Mouse (Mus musculus): ENCODE results near the gene Pigk.

Gene Pigk

DNA sequence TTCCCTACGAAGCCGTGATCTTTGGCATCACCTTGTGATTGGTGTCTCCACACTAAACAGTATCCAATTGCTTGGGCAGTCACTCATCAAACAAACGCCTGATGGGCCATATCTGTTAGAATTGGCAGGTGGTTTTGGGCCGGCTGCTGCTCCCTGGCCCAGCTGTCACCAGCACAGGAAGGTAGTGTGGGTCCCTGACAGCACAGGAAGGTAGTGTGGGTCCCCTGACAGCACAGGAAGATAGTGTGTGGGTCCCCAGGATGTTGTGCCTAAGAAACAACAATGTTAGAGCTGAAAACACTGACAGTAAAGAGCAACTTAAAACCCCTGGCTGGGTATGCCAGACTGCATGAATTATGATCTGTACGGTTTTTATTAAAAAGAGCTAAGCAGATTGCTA is 227.8 kb downstream of the Pigk start:
- no peak for DNase-seq (ENCODE audit: low spot score)

DNA sequence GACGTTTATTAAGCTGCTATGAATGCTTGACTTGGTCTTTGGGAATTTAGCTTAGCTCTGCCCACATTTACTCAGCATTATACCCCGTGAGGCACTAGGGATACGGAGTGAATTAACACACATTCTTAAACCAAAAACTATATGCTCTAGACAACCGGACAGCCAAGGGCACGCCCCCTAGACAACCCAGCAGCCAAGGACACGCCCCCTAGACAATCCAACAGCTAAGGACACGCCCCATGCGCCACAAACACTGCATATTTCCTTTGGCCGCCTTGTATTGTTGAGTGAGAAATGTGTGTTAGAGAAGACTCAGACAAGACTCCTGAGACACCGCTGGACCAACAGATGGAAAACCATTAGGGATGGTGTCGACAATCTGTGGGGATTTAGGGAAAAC is 229.1 kb downstream of the Pigk start:
- DNase-seq (ENCODE audit: low spot score) = no peak

DNA sequence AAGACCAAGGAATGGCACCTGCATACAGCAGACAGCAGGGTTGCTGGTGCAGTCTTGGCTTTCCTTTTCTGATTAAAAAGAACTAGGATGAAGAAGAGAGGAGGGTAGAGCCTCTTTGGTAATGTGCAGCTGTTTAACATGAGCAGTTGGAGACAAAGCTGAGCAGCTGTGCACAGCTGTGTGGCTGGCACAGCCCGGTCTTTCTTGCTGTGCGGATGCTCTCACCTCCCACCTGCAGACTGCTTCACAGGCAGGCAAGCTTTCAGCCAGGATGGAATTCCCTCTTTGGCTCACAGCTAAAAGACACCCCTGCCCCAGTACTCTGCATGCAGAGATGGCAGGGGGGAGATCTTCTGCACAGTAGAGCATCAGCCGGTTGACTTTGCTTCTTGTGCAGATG is 230.9 kb downstream of the Pigk start:
- DNase-seq (ENCODE audit: low spot score) = no peak

DNA sequence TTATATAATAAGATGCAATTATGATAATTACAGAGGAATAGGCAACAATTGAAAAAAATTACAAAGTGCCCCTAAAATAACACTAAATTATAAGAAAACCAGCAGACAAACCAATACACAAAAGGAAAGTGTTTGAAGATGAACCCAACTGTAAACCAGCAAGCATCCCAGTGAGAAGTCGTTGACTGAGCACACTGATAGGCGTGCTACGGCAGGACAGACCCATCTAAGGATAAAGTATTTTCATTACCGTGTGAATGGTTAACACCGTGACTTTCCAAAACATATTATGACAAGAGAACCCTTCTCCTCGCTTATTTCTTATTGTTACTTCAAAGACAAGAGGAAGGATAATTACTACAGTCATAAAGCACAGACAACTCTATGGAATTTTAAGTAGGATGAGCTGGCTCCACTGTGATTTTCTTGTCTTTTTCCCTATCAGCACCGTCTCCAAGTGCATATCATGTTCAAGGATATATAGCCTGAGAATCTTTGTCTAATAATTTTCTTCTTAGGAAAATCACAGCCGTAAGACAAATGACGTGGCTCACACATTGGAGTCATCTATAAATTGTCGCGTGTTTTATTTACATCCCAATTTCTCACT is 233.2 kb downstream of the Pigk start:
- no peak for DNase-seq (ENCODE audit: low spot score)

DNA sequence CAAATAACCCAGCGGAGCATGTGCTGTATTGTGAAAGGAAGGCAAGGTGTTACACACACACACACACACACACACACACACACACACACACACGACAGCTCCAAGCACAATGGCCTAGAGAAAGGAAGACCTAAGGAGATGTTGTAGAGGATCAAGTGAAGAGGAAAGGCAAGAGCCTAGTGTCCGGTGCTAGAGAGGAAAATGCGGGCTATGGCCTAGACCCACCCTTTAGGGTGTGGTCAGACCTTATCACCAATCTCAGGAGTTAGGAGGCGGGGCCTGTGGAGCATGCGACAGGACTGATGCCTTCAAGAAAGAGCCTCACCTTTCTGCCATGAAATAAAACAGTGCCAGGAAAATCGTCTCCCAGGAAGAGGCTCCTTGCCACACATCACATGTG is 234.7 kb downstream of the Pigk start:
- no peak for DNase-seq (ENCODE audit: low spot score)

DNA sequence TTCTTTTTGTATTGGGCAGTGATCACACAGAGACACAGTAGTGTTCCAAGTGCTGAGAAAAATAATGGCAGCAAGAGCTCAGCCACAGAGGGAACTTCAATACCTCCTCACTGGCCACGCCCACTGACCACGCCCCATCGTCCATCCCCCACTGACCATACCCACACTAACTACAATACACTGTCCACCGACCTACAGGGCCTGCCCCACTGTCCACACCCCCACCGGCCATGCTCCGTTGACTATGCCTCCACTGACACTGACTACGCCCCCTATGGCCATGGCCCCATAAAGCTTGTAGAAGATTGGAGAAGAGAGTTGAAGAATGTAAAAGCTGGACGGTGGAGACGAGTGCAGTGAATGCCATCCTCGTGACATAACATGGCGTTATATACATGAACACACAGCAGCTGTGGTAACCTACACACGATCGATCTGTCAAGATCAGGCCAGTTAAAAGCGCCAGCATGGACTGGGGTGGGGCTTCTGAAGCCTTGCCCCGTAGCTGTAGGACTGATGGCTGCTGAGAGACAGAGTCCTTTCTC is 235.4 kb downstream of the Pigk start:
- DNase-seq (ENCODE audit: low spot score) = no peak

DNA sequence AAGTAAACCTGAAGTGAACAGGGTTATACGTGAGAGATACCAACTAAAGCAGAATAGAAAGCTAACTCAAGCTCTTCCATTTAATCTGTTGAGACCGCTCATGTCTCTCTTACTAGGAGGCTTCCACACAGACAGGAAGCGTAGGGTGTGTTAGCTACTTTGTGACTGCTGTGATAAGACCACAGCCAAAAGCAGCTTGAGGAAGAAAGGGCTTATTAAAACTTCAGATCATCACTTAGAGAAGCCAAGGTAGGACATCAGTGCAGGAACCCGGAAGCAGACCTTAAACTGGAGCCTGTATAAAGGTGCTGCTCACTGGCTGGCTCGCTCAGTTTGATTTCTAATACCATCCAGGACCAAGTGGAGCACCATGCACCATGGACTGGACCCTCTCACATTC is 236.4 kb downstream of the Pigk start:
- no peak for DNase-seq (ENCODE audit: low spot score)

DNA sequence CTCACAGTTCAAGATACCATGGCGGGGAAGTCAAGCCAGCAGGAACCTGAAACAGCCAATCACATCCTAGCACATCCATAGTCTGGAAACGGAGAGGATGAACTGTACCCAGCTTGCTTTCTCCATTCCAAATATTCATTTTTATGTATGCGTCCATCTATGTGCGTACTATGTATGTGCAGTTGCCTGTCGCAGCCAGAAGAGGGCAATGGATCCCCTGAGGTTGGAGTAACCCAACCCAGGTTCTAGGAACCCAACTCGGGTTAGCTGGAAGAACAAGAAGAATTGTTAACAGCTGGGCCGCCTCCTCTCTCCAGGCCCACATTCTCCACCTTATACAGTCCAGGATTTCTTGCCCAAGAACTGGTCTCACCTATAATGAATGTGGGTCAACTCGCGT is 237.0 kb downstream of the Pigk start:
- DNase-seq (ENCODE audit: low spot score) = no peak

DNA sequence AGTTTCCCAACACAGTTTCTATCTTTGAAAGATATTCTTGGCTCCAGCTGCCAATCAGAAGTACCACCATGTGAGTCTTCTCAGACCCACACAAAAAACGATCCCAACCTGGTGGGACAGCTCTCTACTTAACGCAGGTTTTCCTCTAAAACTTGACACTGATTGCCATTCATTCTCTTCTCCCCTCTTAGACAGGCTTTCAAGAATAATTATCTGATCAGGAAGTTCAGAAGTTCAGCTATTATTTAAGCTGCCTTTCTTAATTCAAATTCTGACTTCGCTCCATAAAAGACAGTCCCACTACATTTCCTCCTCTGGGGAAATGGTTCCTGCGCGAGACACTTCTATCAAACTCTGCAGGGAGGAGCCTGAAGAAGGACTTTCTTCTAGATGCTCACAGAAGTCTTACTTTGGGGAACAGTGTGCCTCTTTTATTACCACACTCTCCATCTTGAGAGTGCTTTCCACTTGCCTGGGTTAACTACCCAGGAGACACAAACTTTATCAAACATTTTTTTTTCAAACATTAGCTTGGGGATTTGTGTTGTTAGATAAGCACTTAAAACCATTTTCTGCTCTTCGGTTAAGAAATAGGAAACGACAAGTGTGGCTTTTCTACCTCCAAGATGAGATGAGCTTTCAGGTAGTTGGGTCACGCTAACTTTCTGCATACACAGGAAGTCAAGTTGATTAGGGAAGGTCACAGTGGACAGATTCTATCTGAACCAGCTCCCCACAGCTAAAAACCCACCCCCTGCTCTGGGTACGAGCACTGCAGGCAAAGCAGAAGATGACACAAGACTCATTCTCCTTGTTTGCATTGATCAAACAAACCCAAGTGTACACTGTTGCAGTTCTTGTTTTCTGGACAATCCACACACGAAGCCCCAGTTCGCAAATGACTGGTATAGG is 238.0 kb downstream of the Pigk start:
- DNase-seq (ENCODE audit: low spot score) = no peak

DNA sequence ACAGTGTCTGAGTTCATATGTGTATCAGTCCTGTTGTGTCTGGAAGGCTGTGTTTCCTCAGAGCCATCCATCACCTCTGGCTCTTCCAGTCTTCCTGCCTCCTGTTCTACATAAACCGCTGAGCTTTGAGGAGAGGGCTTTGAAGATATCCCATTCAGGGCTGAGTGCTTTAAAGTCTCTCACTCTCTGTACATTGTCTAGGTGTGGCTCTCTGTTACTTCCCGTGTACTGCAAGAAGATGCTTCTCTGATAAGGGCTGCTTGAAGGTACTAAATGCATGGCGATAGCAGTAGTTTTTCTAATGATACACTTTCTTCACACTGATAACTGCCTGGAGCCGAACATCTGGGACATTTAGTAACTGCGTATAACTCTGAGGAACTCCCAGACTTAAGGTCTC is 242.1 kb downstream of the Pigk start:
- no peak for DNase-seq (ENCODE audit: low spot score)

DNA sequence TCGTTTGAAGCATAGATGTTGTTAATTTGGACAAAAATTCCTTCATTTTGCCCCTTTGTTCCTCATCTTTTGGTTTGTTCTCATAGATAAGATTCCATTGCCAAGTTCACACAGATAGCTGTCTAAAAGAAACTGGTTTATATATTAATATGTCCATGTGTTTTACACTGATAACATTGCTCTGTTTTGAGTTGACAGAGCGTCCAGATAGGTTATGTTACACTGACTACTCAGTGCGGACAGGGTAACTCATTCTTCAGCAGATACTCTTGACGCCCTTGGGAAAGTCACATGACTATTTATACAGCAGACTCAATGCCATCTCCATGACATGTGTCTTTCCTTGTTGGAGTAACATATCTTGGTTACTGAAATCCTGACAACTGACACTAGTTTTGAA is 242.9 kb downstream of the Pigk start:
- no peak for DNase-seq (ENCODE audit: low spot score)

DNA sequence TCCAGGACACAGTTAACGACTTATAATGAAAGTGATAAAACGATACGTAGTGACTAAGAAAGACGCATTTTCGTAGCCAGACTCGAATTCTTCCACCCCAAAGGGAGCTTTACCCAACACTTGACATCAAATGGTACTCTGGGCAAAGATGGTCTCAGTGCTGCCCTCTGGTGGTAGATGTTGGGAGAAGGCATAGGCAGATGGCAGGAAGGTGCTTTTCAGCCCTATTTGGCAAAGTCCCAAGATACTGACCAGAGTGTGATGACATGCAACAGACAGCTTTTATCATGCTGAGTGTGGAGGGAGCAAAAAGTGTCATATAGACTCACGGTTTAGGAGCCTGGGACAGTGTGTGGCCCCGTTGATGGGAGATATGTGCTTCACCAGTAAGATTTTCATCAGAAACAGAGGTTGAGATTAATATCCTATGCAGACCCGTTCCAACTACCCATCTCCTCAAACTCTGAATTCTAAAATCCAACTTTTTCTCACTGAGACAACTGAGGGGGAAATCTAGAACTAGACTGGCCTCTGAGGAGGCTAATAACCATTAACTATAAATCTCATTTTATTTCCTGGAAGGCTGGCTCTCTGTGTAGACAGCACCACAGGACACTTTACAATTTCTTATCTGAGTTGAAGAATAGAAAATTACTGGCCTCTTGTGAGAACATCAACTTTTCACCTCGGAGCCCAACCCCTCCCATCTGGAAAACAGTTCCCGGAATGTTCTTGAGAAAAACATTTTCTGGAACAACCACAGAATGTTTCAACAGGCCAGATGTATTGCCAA is 244.7 kb downstream of the Pigk start:
- DNase-seq (ENCODE audit: low spot score) = peak; percentile 11

DNA sequence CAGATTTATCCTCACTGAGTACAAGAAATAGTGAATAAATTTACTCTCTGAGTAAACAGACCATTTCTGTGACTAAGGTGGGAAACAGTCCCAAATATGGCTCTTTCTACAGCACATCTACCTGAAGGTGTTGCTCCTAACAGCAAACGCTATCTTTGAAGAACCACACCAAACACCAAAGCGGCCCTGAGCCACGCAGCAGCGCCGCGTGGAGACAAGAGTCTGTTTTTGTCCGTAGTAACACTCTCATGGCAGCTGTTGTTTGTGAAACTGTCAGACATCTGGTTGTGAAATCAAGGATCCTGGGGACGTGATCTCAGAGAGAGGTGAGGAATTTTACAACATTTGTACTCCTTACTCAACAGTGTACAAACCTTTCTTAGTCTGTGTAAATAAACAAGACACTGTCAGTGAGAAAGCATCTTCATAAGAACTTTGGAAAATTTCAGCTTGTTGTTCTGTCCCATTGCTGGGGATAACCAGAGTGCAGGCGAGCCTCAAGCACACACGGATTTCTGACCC is 248.0 kb downstream of the Pigk start:
- no peak for DNase-seq (ENCODE audit: low spot score)

DNA sequence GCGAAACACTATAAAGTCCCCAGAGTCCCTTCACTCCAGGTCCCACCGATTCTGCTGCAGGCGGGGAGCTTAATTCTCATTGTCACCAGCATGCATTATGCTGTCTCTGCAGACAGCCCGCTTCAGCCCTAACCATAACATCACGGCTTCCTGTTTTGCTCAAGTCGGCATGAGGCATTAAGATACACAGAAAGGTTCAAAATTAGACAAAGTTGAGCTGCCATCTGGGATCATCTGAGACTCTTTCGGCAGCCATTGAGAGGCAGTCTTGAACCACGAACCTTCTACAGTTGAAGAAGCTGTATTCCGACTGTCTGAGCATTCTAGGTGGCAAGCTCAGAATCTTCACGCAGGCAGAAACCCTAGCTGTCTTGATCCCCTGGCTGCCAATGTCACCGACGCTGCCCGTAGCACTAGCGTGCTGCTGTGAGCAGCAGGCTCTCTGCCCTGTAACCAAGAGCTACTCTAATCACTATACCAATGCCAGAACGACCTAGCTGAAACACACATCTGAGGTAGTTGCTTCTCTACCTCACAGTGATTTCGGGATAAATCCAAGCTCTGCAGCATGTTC is 256.0 kb downstream of the Pigk start:
- no peak for DNase-seq (ENCODE audit: low spot score)

DNA sequence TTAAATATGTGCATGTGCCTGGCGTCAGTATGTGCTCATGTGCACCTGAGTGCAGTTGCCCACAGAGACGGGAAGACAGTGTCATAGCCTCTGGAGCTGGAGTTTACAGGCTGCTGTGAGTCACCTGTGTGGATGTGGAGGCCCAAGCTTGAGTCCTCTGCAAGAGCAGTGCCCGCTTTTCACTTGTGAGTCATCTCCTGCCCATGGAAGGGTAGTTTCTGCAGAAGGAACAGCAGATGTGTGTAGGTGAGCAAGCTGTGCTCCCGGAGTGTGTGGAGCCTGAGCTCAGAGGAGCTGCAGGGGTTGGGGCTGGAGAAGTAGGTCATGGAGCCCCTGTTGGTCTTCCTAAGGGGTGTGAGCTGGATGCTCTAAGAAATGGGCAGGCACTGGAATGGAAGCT is 257.5 kb downstream of the Pigk start:
- no peak for DNase-seq (ENCODE audit: low spot score)

DNA sequence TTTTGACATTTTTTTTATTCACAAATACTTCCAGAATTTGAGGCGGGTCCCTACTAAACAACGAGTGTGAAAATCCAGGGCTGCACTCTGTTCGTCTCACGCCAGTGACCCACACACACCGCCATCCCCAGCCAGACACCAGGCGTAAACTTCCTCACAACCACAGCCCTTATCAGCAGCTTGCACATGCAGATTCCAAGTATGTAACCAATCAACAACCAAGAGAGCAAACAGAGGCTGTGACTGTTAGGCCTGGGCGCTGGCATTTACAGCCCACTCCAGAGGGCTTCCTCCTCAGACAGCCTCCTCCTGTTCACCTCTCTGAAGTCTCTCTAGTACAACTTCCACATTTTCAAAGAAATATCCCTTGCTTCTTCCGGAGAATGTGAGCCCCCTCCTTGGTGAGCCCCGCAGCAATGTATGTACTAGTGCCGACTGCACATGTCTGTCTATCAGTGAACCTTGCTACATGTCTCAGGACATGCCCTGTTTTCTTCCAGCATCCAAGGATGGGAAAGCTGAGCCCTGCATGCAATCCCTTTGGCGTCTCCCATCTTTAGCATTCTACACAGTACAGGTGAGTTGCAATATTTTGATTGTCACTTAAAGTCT is 265.7 kb downstream of the Pigk start:
- no peak for DNase-seq (ENCODE audit: low spot score)

DNA sequence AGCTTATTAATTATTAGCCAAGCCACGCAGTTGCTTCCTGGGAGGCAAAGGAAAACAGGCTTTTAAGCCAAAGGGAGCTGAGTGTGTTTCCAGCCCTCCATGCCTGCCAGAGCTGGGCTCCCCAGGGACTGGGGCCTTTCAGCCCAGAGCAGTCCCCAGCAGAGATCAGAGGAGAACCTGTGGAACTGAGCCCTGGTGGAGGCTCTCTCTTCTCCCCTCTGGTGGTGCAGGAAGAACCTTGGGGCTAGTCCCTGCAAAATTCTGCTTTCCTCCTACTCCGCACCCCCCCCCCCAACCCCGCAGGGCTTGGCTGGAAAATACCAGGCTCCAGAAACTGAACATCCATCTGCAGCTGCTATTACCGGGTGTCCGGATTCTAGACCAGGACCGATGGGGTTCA is 266.5 kb downstream of the Pigk start:
- no peak for DNase-seq (ENCODE audit: low spot score)

DNA sequence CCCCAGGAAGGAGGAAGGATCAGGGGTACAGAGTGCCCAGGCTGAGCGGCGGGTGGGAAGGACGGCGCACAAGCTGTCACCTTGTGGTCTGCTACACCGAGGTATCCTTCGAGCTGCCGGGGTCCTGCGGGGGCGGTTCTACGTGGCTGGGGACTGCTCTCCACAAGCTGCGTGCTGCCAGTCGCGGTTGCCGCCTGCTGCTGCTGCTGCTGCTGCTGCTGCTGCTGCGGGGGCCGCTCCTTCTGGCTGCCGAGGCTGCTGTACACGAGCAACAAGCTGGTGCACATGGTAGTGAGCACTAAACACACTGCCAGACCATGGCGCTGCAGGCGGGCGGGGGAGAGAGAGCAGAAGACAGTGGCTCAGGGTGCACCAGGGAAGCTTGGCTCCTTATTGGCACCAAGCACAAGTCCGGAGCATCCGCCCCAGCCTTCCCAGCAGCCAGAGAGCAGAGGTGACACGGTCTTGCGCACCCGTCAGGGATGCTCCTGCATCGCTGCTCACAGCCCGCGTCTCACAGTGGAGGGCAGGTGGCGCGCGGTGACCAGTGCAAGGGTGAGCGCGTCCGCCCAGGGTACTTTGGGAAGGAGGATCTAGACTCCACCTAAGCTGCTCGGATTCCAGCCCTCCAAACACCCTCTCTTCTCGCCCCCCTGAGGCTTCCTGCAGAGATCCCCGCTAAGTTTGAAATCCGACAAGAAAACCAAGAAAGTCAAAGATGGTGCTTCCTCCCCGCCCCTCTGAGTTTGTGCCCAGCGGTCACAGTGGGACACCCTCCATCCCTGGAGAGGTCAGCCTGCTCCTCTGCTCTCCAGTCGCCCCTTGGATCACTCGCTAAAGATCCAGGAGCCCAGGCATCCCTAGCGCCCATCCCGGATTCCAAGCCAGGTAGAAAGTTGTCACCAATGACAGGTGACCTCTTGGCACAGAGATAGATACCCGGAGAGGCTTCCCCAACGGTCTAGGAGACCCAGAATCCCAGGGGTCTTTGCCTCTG is 267.4 kb downstream of the Pigk start:
- no peak for DNase-seq (ENCODE audit: low spot score)

DNA sequence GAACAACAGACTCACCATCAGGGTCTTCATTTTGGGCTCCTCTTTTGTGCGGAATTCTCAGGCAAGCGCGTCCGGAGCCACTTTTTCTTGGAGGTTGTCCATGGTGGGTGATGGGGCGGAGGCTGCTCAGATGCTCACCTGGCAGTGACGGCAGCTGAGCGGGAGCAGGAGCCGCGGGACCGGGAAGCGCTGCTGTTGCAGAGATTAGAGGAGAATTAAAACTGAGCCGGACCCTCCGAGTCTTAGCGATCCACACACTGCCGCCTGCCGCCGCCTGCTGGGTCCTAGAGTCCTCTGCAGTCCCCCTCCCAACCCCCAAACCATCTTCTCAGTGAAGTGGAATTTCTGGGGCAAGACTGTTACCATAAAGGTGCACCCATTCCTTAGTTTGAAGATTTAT is 268.1 kb downstream of the Pigk start, which contains the start of gene St6galnac5:
St6galnac5 (minus strand) TSS at position 259 of the 400 bp plus-strand sequence.
- no peak for DNase-seq (ENCODE audit: low spot score)

DNA sequence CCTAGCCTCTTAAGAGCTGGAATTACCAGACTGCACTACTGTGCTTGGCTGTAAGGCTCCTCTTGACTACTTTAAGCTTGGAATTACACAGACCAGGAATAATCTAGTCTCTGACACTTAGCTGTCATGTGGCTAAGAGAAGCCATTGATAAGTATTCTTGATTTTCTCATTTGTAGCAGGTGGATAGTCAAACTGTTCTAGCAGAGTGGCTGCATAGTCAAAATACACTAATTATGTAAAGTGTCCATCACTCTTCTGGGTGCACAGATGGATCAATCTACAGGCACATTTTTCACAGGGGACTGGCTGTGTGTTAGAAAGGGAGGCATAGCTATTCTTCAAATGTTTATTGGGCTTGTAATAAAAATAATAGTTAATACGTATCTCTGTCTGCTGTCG is 276.9 kb downstream of the Pigk start:
- no peak for DNase-seq (ENCODE audit: low spot score)

Measured in ovary, postnatal 36 days (tissue).